Mouse (Mus musculus) liver, embryonic 12.5 days (tissue): ENCODE results near the gene Tmem80. TPM values are rescaled to one million over a fixed set of nuclear protein-coding genes. Genes with fewer than 3 reads are reported as not detected.

Experiments used
- ATAC-seq: fragments of 200-750 bp; cut with Nextera tagmentation; 2 replicates; pipeline ENCODE4 v1.8.0; 2017; ENCODE audit warnings: moderate number of reproducible peaks, mild to moderate bottlenecking, moderate library complexity
- H3K27ac ChIP-seq: fragments of 300-500 bp; sonication (generic); 2 replicates; pipeline ENCODE4 v1.5.1; 2016; ENCODE audit warnings: mild to moderate bottlenecking
- H3K27me3 ChIP-seq: fragments of 300-500 bp; sonication (generic); replicated peaks from 2 replicates; pipeline ENCODE4 v1.6.1; 2016; ENCODE audit warnings: mild to moderate bottlenecking, moderate library complexity
- H3K36me3 ChIP-seq: fragments of 300-500 bp; sonication (generic); 2 replicates; pipeline ENCODE4 v1.6.1; 2016; ENCODE audit warnings: mild to moderate bottlenecking, moderate library complexity
- H3K4me1 ChIP-seq: fragments of 300-500 bp; sonication (generic); 2 replicates; pipeline ENCODE4 v1.6.1; 2016
- H3K4me2 ChIP-seq: fragments of 300-500 bp; sonication (generic); 2 replicates; pipeline ENCODE4 v1.6.1; 2016; ENCODE audit warnings: mild to moderate bottlenecking, moderate library complexity
- H3K4me3 ChIP-seq: fragments of 300-500 bp; sonication (generic); 2 replicates; pipeline ENCODE4 v1.5.1; 2016; ENCODE audit warnings: mild to moderate bottlenecking, moderate library complexity
- H3K9ac ChIP-seq: fragments of 300-500 bp; sonication (generic); 2 replicates; pipeline ENCODE4 v1.6.1; 2016; ENCODE audit warnings: mild to moderate bottlenecking, moderate library complexity
- H3K9me3 ChIP-seq: fragments of 300-500 bp; sonication (generic); replicated peaks from 2 replicates; pipeline ENCODE4 v1.6.1; 2016; ENCODE audit warnings: mild to moderate bottlenecking, moderate library complexity
- WGBS: fragments of 180-500 bp; shearing (Covaris S2); methylation state at CpG from one replicate; pipeline ENCODE4 v1.1.7; 2016; ENCODE audit not compliant: insufficient replicate concordance; 5-methylcytosine and 5-hydroxymethylcytosine counted together
- polyA plus RNA-seq: library from polyadenylated mRNA; unstranded; fragments of >200 nt; fragmentation: Nextera tagmentation; extraction: Ambion mirVana; gene quantifications from 2 replicates; pipeline ENCODE4 v1.2.1, GENCODE M21; 2016

Gene Tmem80
- 24.3 and 24.8 TPM in 2 replicates for polyA plus RNA-seq

DNA sequence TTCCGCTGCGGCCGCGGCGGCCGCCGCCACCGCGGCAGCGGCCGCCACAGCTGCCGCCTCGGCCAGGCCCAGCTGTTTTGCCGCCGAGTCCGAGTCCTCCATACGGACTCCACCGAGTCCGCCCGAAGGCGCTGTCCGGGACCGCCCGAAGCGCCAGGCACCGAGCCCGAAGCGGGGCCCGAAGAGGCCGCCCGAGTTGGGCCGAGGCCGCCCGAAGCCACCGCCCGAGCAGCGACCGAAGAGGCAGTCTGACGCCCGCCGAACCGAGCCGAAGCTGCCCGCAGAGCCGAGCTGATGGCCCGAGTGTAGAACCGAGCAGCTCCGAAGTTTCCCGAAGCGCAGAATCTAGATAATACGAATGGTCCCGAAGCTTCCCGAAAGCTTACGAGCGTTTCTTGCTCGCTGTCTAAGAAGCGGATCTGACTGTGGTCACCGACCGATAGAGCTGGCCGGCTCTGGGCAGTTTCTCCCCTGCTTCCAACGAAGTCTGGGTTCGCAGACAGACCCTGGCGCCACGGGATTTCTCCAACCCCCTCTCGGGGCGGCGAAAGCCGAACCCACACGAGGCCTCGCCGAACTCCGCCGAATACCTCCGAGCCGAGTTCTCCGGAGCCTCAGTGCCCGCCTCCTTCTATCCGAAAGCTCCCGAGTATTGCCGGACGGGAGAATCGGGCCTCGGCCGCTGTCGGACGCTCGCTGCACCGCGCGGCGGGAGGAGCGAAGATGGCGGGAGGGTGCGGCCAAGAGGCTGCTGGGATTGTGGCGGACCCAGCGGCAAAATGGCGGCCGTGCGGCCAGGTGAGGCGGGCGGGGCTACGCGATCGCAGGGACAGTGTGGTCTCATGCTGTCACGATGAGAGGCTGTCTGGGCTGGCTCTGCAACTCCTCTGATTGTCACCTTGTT is at the start of gene Tmem80, which contains the start of gene Deaf1:
TSS of gene Tmem80 (plus strand) at position 271 of the 904 bp plus-strand sequence.
TSS of gene Deaf1 (minus strand) at position 222 of the 904 bp plus-strand sequence.
- H3K9ac ChIP-seq: peak within 1 kb of the TSS; percentile 93
- H3K4me3 ChIP-seq: peak within 1 kb of the TSS; percentile 74
- H3K9me3 ChIP-seq: no peaks in the 10 kb centered on the region
- no peaks in the 10 kb centered on the region for H3K27me3 ChIP-seq
- peak; percentile 90 for ATAC-seq
- H3K36me3 ChIP-seq: peaks cover 30% of the 10 kb centered on the region
- peak within 1 kb of the TSS; percentile 86 for H3K4me2 ChIP-seq
- under 1% methylated on average over 105 of the region's 105 CpGs for WGBS
- H3K4me1 ChIP-seq: peaks cover 44% of the 10 kb centered on the region
- H3K27ac ChIP-seq: peak within 1 kb of the TSS; percentile 97

- H3K27ac ChIP-seq: no peak within 1 kb of the TSS
- H3K9ac ChIP-seq: peak within 1 kb of the TSS; percentile 54
Observed at GRCm38 (mm10) chr7:141278766-141279590, 48.6 kb upstream of the Tmem80 start, which contains the start of gene Sct. Gene Sct, minus strand, starts transcription at chr7:141279133.

GRCm38 (mm10) chr7:141281442-141281841 is 46.1 kb upstream of the Tmem80 start:
- peaks cover 15% of the 10 kb centered on the region for H3K4me1 ChIP-seq
- no peak overlapping the region for H3K27ac ChIP-seq
- H3K4me2 ChIP-seq: no peak overlapping the region
- no peak overlapping the region for H3K9ac ChIP-seq
- ATAC-seq: no peak
- 76% methylated on average over 6 of the region's 6 CpGs for WGBS
- peaks cover 65% of the 10 kb centered on the region for H3K27me3 ChIP-seq
- H3K36me3 ChIP-seq: no peaks in the 10 kb centered on the region
- H3K4me3 ChIP-seq: no peak overlapping the region
- H3K9me3 ChIP-seq: no peaks in the 10 kb centered on the region

More at GRCm38 (mm10) chr7:141278766-141279590, 48.6 kb upstream of the Tmem80 start, which contains the start of gene Sct:
- Histone ChIP-seq H3K9me3 (no peaks in the 10 kb centered on the region), H3K4me3 (peak within 1 kb of the TSS; percentile 42), H3K4me2 (peak within 1 kb of the TSS; percentile 77), H3K27me3 (peaks cover 72% of the 10 kb centered on the region), H3K4me1 (peaks cover 15% of the 10 kb centered on the region), H3K36me3 (no peaks in the 10 kb centered on the region)
- WGBS: 5% methylated on average over 46 of the region's 46 CpGs
- ATAC-seq: peak; percentile 46

GRCm38 (mm10) chr7:141282756-141283155 is 44.8 kb upstream of the Tmem80 start:
- H3K36me3 ChIP-seq: no peaks in the 10 kb centered on the region
- H3K4me1 ChIP-seq: peaks cover 15% of the 10 kb centered on the region
- peaks cover 55% of the 10 kb centered on the region for H3K27me3 ChIP-seq
- H3K4me3 ChIP-seq: no peak overlapping the region
- no peak overlapping the region for H3K4me2 ChIP-seq
- no peak overlapping the region for H3K27ac ChIP-seq
- no peaks in the 10 kb centered on the region for H3K9me3 ChIP-seq
- no peak overlapping the region for H3K9ac ChIP-seq
- WGBS: 69% methylated on average over 4 of the region's 4 CpGs
- ATAC-seq: no peak

DNA sequence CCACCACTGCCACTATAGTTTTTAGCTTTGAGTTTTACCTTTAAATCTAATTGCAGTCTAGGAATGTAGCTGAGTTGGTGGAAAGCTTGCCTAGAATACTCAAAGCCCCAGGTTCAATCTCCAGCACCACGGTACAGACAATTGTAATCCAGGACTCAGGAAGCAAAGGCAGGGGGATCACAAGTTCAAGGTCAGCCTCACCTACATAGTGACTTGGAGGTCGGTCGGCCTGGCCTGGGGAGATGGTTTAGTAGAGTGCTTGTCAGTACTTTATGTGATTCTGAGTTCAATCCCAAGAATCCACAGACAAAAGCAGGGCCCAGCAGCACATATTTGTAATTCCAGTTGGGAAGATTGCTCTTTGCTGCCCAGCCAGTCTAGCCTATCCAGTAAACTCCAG is 39.5 kb upstream of the Tmem80 start:
- Histone ChIP-seq H3K27ac (no peak overlapping the region), H3K9me3 (no peaks in the 10 kb centered on the region), H3K4me1 (peaks cover 8% of the 10 kb centered on the region), H3K27me3 (peaks cover 60% of the 10 kb centered on the region), H3K9ac (no peak overlapping the region), H3K4me2 (no peak overlapping the region), H3K4me3 (no peak overlapping the region), H3K36me3 (no peaks in the 10 kb centered on the region)
- WGBS: 63% methylated on average over 3 of the region's 3 CpGs
- no peak for ATAC-seq

DNA sequence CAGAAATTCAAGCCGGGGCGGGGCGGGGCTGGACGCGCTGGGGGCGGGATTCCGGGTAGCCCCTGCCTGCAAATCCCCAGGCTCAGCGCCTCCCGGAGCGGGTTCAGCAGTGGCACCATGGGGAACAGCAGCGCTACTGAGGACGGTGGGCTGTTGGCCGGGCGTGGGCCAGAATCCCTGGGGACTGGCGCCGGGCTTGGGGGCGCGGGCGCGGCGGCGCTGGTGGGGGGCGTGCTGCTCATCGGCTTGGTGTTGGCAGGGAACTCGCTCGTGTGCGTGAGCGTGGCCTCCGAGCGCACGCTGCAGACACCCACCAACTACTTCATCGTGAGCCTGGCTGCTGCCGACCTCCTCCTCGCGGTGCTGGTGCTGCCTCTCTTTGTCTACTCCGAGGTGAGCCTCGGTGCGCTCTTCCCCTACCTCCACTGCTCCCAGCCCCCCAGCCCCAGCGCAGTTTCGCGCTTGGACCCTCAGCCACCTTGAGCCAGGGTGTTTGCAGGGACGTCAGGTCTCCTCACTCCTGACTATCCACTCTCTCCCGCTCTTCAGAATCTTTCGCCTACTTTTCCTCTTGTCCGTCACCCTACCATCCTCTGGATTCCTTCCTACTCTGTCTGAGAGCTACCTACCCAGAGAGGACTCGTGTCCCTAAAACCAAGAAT is 35.5 kb upstream of the Tmem80 start, which contains the start of gene Drd4:
TSS of gene Drd4 (plus strand) at position 86 of the 662 bp plus-strand sequence.
- no peak within 1 kb of the TSS; the same call in 1 of the 2 replicates for H3K9ac ChIP-seq
- H3K27me3 ChIP-seq: peaks cover 89% of the 10 kb centered on the region
- peak within 1 kb of the TSS; percentile 67 for H3K4me2 ChIP-seq
- no peaks in the 10 kb centered on the region for H3K9me3 ChIP-seq
- peak within 1 kb of the TSS; percentile 45 for H3K4me3 ChIP-seq
- WGBS: 3% methylated on average over 46 of the region's 46 CpGs
- no peak for ATAC-seq
- H3K4me1 ChIP-seq: peaks cover 23% of the 10 kb centered on the region
- no peak within 1 kb of the TSS for H3K27ac ChIP-seq
- peaks cover 6% of the 10 kb centered on the region; the same call in 1 of the 2 replicates for H3K36me3 ChIP-seq

DNA sequence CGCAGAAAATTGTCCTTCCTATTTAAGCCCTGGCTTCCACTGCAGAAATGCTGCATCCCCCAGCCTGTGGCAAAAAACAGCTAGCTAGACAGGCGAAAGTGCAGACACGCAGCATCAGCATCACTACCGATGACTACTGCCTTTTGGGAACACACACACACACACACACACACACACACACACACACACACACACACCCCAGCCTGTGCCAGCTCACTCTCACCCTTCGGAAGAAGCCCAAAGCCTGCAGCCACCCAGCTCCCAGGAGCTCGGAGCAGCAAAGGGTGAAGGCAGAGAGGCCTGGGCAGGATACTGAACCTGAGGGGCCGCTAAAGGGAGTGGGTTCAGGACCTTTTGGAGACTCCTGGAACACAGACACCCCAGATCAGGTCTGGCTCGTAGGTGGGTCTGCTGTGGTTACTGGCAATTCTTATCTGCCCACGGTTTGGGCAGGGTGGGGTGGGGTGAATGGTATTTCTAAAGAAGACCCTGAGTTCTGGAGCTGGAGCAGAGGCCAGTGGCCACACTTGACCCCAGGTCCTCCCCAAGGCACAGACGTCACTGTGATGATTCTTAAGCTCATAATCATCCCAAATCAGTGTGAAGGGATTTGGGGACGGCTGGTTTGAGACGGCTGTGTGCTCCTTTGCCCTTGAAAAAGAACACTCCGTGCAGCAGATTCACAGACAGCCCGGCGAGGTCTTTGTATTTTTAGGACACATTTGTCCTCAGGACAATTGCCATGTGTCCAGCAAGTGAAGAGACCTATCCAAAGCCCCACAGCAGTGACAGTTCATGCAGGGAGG is 34.8 kb upstream of the Tmem80 start:
- peaks cover 11% of the 10 kb centered on the region for H3K36me3 ChIP-seq
- no peak overlapping the region for H3K27ac ChIP-seq
- H3K4me2 ChIP-seq: no peak overlapping the region
- 31% methylated on average over 15 of the region's 15 CpGs for WGBS
- H3K4me1 ChIP-seq: peaks cover 28% of the 10 kb centered on the region
- H3K27me3 ChIP-seq: peaks cover 86% of the 10 kb centered on the region
- H3K9ac ChIP-seq: no peak overlapping the region
- no peaks in the 10 kb centered on the region for H3K9me3 ChIP-seq
- no peak for ATAC-seq
- 0 out of 2 replicates have a peak overlapping the region, but pooled peaks have one; percentile 45 for H3K4me3 ChIP-seq

DNA sequence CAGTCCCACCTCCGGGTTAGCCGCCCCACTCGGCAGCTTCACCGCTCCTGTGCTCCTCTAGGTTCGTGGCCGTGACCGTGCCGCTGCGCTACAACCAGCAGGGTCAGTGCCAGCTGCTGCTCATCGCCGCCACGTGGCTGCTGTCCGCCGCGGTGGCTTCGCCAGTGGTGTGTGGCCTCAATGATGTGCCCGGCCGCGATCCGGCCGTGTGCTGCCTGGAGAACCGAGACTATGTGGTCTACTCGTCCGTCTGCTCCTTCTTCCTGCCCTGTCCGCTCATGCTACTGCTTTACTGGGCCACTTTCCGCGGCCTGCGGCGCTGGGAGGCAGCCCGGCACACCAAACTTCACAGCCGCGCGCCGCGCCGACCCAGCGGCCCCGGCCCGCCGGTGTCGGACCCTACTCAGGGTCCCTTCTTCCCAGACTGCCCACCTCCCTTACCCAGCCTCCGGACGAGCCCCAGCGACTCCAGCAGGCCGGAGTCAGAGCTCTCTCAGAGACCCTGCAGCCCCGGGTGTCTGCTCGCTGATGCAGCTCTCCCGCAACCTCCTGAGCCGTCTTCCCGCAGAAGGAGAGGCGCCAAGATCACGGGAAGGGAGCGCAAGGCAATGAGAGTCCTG is 33.6 kb upstream of the Tmem80 start:
- Histone ChIP-seq H3K27ac (no peak overlapping the region), H3K36me3 (peaks cover 11% of the 10 kb centered on the region), H3K27me3 (peaks cover 75% of the 10 kb centered on the region), H3K4me1 (peaks cover 34% of the 10 kb centered on the region), H3K4me3 (peak overlapping the region; percentile 30), H3K4me2 (peak overlapping the region; percentile 55), H3K9ac (no peak overlapping the region), H3K9me3 (no peaks in the 10 kb centered on the region)
- no peak for ATAC-seq
- WGBS: 2% methylated on average over 53 of the region's 53 CpGs

DNA sequence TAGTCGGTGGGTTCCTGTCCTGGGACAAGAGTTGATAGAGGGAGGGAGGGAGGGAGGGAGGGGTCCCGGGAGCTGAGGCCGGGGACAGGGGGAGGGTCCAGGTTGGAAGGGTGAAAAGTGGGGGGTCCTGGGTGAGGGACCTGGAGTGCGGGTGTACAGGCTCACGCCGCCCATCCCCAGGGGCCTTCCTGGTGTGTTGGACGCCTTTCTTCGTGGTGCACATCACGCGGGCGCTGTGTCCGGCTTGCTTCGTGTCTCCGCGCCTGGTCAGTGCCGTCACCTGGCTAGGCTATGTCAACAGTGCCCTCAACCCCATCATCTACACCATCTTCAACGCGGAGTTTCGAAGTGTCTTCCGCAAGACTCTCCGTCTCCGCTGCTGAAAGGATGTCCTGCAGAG is 33.1 kb upstream of the Tmem80 start:
- H3K27me3 ChIP-seq: peaks cover 71% of the 10 kb centered on the region
- no peak overlapping the region for H3K27ac ChIP-seq
- WGBS: 8% methylated on average over 21 of the region's 22 CpGs
- H3K4me1 ChIP-seq: peaks cover 34% of the 10 kb centered on the region
- peak overlapping the region; percentile 30 for H3K4me3 ChIP-seq
- H3K9me3 ChIP-seq: no peaks in the 10 kb centered on the region
- peak overlapping the region; percentile 55 for H3K4me2 ChIP-seq
- ATAC-seq: no peak
- H3K36me3 ChIP-seq: peaks cover 16% of the 10 kb centered on the region
- no peak overlapping the region for H3K9ac ChIP-seq

DNA sequence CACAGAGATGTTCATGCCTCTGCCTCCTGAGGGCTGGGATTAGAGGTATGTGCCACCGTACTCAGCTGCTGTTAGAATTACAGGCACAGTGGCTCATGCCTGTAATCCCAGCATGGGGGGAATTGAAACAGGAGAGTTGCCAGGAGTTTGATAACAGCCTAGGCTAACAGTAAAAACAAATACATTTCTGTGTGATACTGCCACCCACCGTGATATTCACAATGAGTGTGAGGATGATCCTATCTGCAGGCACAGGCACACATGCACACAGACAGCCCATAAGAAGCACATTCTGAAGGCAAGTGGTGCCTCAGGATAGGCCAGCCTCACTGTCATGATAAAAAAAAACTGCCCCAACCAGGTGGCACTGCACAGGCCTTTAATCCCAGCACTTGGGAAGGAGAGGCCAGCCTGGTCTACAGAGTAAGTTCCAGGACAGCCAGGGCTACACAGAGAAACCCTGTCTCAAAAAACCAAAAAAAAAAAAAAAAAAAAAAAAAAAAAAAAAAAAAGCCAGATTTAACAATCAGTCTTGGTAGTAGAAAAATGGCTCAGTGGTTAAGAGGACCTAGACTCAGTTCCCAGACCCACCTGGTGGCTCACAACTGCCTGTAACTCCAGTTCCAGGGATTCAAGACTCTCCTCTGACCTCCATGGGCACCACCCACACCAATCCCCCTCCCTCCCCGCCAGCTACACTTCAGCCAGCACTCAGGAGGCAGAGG is 29.5 kb upstream of the Tmem80 start:
- peaks cover 52% of the 10 kb centered on the region for H3K36me3 ChIP-seq
- no peak overlapping the region for H3K4me2 ChIP-seq
- H3K9ac ChIP-seq: no peak overlapping the region
- no peak overlapping the region for H3K4me3 ChIP-seq
- H3K4me1 ChIP-seq: peaks cover 27% of the 10 kb centered on the region
- peak; percentile 57 for ATAC-seq
- H3K9me3 ChIP-seq: no peaks in the 10 kb centered on the region
- 56% methylated on average over 3 of the region's 3 CpGs for WGBS
- H3K27ac ChIP-seq: no peak overlapping the region
- peaks cover 35% of the 10 kb centered on the region for H3K27me3 ChIP-seq
